Mouse (Mus musculus): Measurements from ENCODE around the gene Necap1.

Necap1 gene

GRCm38 (mm10) chr6:122889599-122889998, 15.3 kb downstream of the Necap1 start:
- no peak for DNase-seq

GRCm38 (mm10) chr6:122892442-122893049, 18.3 kb downstream of the Necap1 start:
- DNase-seq = no peak

GRCm38 (mm10) chr6:122919922-122920321, 45.6 kb downstream of the Necap1 start:
- no peak for DNase-seq

GRCm38 (mm10) chr6:122921451-122921850, 47.2 kb downstream of the Necap1 start, which contains the start of gene Clec4a1:
Gene Clec4a1, plus strand, starts transcription at chr6:122921848.
- DNase-seq = no peak

GRCm38 (mm10) chr6:122934845-122935244, 60.6 kb downstream of the Necap1 start:
- no peak for DNase-seq

Data from kidney, adult 11 months (tissue).